Mouse (Mus musculus) heart, embryonic 13.5 days (tissue): Measurements from ENCODE around the gene Slc6a18. TPM values are rescaled to one million over a fixed set of nuclear protein-coding genes. Genes with fewer than 3 reads are reported as not detected.

ENCODE experiments used
- ATAC-seq: fragments of 200-750 bp; cut with Nextera tagmentation; 2 replicates; pipeline ENCODE4 v1.8.0; 2017; ENCODE audit warnings: moderate TSS enrichment; ENCODE audit not compliant: insufficient number of reproducible peaks, low FRiP score, low TSS enrichment; ENCODE audit errors: extremely low read depth
- H3K27ac ChIP-seq: fragments of 300-500 bp; sonication (generic); replicated peaks from 2 replicates; pipeline ENCODE4 v1.5.1; 2015; ENCODE audit warnings: moderate library complexity, mild to moderate bottlenecking, inconsistent platforms
- H3K27me3 ChIP-seq: fragments of 300-500 bp; sonication (generic); replicated peaks from 2 replicates; pipeline ENCODE4 v1.6.1; 2015; ENCODE audit warnings: mild to moderate bottlenecking, inconsistent platforms
- H3K36me3 ChIP-seq: fragments of 300-500 bp; sonication (generic); 2 replicates; pipeline ENCODE4 v1.6.1; 2015; ENCODE audit warnings: mild to moderate bottlenecking, inconsistent platforms
- H3K4me1 ChIP-seq: fragments of 300-500 bp; sonication (generic); 2 replicates; pipeline ENCODE4 v1.6.1; 2015; ENCODE audit warnings: inconsistent platforms
- H3K4me2 ChIP-seq: fragments of 300-500 bp; sonication (generic); 2 replicates; pipeline ENCODE4 v1.6.1; 2015; ENCODE audit warnings: inconsistent platforms, mild to moderate bottlenecking, moderate library complexity
- H3K4me3 ChIP-seq: fragments of 300-500 bp; sonication (generic); 2 replicates; pipeline ENCODE4 v1.5.1; 2015; ENCODE audit warnings: moderate library complexity, mild to moderate bottlenecking, inconsistent platforms
- H3K9ac ChIP-seq: fragments of 300-500 bp; sonication (generic); 2 replicates; pipeline ENCODE4 v1.6.1; 2015; ENCODE audit warnings: inconsistent platforms, mild to moderate bottlenecking, moderate library complexity
- H3K9me3 ChIP-seq: fragments of 300-500 bp; sonication (generic); 2 replicates; pipeline ENCODE4 v1.6.1; 2016; ENCODE audit warnings: inconsistent platforms
- WGBS: fragments of 180-500 bp; shearing (Covaris S2); methylation state at CpG from one replicate; pipeline ENCODE4 v1.1.7; 2015; ENCODE audit warnings: mixed read lengths; 5-methylcytosine and 5-hydroxymethylcytosine counted together
- polyA plus RNA-seq: library from polyadenylated mRNA; unstranded; fragments of >200 nt; fragmentation: Nextera tagmentation; extraction: Ambion mirVana; gene quantifications from 2 replicates; pipeline ENCODE4 v1.2.1, GENCODE M21; 2015

Gene Slc6a18
- not detected in 2 replicates for polyA plus RNA-seq

- no peak within 1 kb of the TSS for H3K4me2 ChIP-seq
- ATAC-seq = no peak
- no peaks in the 10 kb centered on the region for H3K9me3 ChIP-seq
- H3K27me3 ChIP-seq = peaks cover 13% of the 10 kb centered on the region; the same call in 1 of the 2 replicates
- H3K4me1 ChIP-seq = no peaks in the 10 kb centered on the region
- no peak within 1 kb of the TSS for H3K4me3 ChIP-seq
- no peak within 1 kb of the TSS for H3K27ac ChIP-seq
- H3K36me3 ChIP-seq = no peaks in the 10 kb centered on the region
- 77% methylated on average over 3 of the region's 3 CpGs for WGBS
- H3K9ac ChIP-seq = no peak within 1 kb of the TSS
These were observed at the start of gene Slc6a18 for GRCm38 (mm10) chr13:73677853-73678252. Slc6a18 (minus strand) TSS chr13:73678023.

- no peaks in the 10 kb centered on the region for H3K9me3 ChIP-seq
- H3K4me2 ChIP-seq = no peak overlapping the region
- no peak overlapping the region for H3K4me3 ChIP-seq
- H3K9ac ChIP-seq = no peak overlapping the region
- no peak for ATAC-seq
- peaks cover 6% of the 10 kb centered on the region; the same call in 1 of the 2 replicates for H3K27me3 ChIP-seq
- no peaks in the 10 kb centered on the region for H3K36me3 ChIP-seq
- H3K4me1 ChIP-seq = peaks cover 31% of the 10 kb centered on the region
- WGBS = 14% methylated on average over 5 of the region's 5 CpGs
- no peak overlapping the region for H3K27ac ChIP-seq
These were observed 47.5 kb upstream of the Slc6a18 start for GRCm38 (mm10) chr13:73725315-73725714.

- Histone ChIP-seq H3K4me3 (no peak overlapping the region), H3K4me1 (peaks cover 15% of the 10 kb centered on the region), H3K36me3 (no peaks in the 10 kb centered on the region), H3K27ac (no peak overlapping the region), H3K27me3 (peaks cover 6% of the 10 kb centered on the region; the same call in 1 of the 2 replicates), H3K9me3 (no peaks in the 10 kb centered on the region), H3K9ac (no peak overlapping the region), H3K4me2 (no peak overlapping the region)
- 35% methylated on average over 8 of the region's 8 CpGs for WGBS
- ATAC-seq = no peak
These were observed 45.4 kb upstream of the Slc6a18 start for GRCm38 (mm10) chr13:73723081-73723668.

- H3K27ac ChIP-seq = no peak overlapping the region
- H3K36me3 ChIP-seq = no peaks in the 10 kb centered on the region
- H3K27me3 ChIP-seq = 0 out of 2 replicates have a peak, but pooled peaks cover 6% of the 10 kb centered on the region
- no peak overlapping the region for H3K9ac ChIP-seq
- H3K4me3 ChIP-seq = no peak overlapping the region
- 81% methylated on average over 4 of the region's 4 CpGs for WGBS
- H3K9me3 ChIP-seq = no peaks in the 10 kb centered on the region
- no peak for ATAC-seq
- no peak overlapping the region for H3K4me2 ChIP-seq
- peaks cover 11% of the 10 kb centered on the region for H3K4me1 ChIP-seq
These were observed 42.4 kb upstream of the Slc6a18 start for GRCm38 (mm10) chr13:73720241-73720640.

- Histone ChIP-seq H3K4me2 (no peak overlapping the region), H3K9me3 (no peaks in the 10 kb centered on the region), H3K9ac (no peak overlapping the region), H3K27ac (no peak overlapping the region), H3K4me3 (no peak overlapping the region), H3K27me3 (peaks cover 11% of the 10 kb centered on the region; the same call in 1 of the 2 replicates), H3K4me1 (peaks cover 11% of the 10 kb centered on the region), H3K36me3 (no peaks in the 10 kb centered on the region)
- 4% methylated on average over 2 of the region's 2 CpGs for WGBS
- ATAC-seq = no peak
These were observed 40.4 kb upstream of the Slc6a18 start for GRCm38 (mm10) chr13:73718225-73718624.

- Histone ChIP-seq H3K27ac (no peak overlapping the region), H3K27me3 (peaks cover 8% of the 10 kb centered on the region; the same call in 1 of the 2 replicates), H3K4me3 (no peak overlapping the region), H3K4me2 (no peak overlapping the region), H3K9me3 (no peaks in the 10 kb centered on the region), H3K36me3 (no peaks in the 10 kb centered on the region), H3K4me1 (no peaks in the 10 kb centered on the region), H3K9ac (no peak overlapping the region)
- ATAC-seq = no peak; the same call in 1 of the 2 replicates
- 63% methylated on average over 2 of the region's 2 CpGs for WGBS
These were observed 36.2 kb upstream of the Slc6a18 start for GRCm38 (mm10) chr13:73714020-73714419.

- H3K27ac ChIP-seq = no peak overlapping the region
- H3K36me3 ChIP-seq = no peaks in the 10 kb centered on the region
- no peak overlapping the region for H3K4me3 ChIP-seq
- WGBS = 59% methylated on average over 4 of the region's 4 CpGs
- H3K27me3 ChIP-seq = peaks cover 8% of the 10 kb centered on the region; the same call in 1 of the 2 replicates
- no peaks in the 10 kb centered on the region for H3K4me1 ChIP-seq
- no peak overlapping the region for H3K4me2 ChIP-seq
- H3K9ac ChIP-seq = no peak overlapping the region
- H3K9me3 ChIP-seq = no peaks in the 10 kb centered on the region
- ATAC-seq = no peak
These were observed 35.4 kb upstream of the Slc6a18 start for GRCm38 (mm10) chr13:73713204-73713603.

- 65% methylated on average over 3 of the region's 3 CpGs for WGBS
- H3K27me3 ChIP-seq = peaks cover 8% of the 10 kb centered on the region; the same call in 1 of the 2 replicates
- no peaks in the 10 kb centered on the region for H3K9me3 ChIP-seq
- H3K4me3 ChIP-seq = no peak overlapping the region
- no peaks in the 10 kb centered on the region for H3K36me3 ChIP-seq
- H3K27ac ChIP-seq = no peak overlapping the region
- H3K4me1 ChIP-seq = no peaks in the 10 kb centered on the region
- no peak overlapping the region for H3K4me2 ChIP-seq
- ATAC-seq = no peak
- no peak overlapping the region for H3K9ac ChIP-seq
These were observed 34.4 kb upstream of the Slc6a18 start for GRCm38 (mm10) chr13:73712228-73712627.

GRCm38 (mm10) chr13:73711803-73712202 is 34.0 kb upstream of the Slc6a18 start:
- Histone ChIP-seq H3K9me3 (no peaks in the 10 kb centered on the region), H3K27me3 (peaks cover 8% of the 10 kb centered on the region; the same call in 1 of the 2 replicates), H3K4me1 (no peaks in the 10 kb centered on the region), H3K4me3 (no peak overlapping the region), H3K36me3 (no peaks in the 10 kb centered on the region), H3K27ac (no peak overlapping the region), H3K9ac (no peak overlapping the region), H3K4me2 (no peak overlapping the region)
- ATAC-seq = no peak
- 76% methylated on average over 5 of the region's 5 CpGs for WGBS

- no peak for ATAC-seq
- H3K36me3 ChIP-seq = no peaks in the 10 kb centered on the region
- H3K4me2 ChIP-seq = no peak overlapping the region
- WGBS = 73% methylated on average over 5 of the region's 5 CpGs
- H3K4me1 ChIP-seq = no peaks in the 10 kb centered on the region
- H3K9me3 ChIP-seq = no peaks in the 10 kb centered on the region
- no peak overlapping the region for H3K4me3 ChIP-seq
- no peak overlapping the region for H3K27ac ChIP-seq
- H3K9ac ChIP-seq = no peak overlapping the region
- peaks cover 8% of the 10 kb centered on the region; the same call in 1 of the 2 replicates for H3K27me3 ChIP-seq
These were observed 33.4 kb upstream of the Slc6a18 start for GRCm38 (mm10) chr13:73711221-73711620.

- 73% methylated on average over 6 of the region's 6 CpGs for whole genome bisulfite sequencing
- no peak for ATAC-seq
- Histone ChIP-seq H3K36me3 (no peaks in the 10 kb centered on the region), H3K9me3 (no peaks in the 10 kb centered on the region), H3K27ac (no peak overlapping the region), H3K4me1 (no peaks in the 10 kb centered on the region), H3K4me2 (no peak overlapping the region), H3K27me3 (peaks cover 5% of the 10 kb centered on the region; the same call in 1 of the 2 replicates), H3K4me3 (no peak overlapping the region), H3K9ac (no peak overlapping the region)
These were observed 31.7 kb upstream of the Slc6a18 start for GRCm38 (mm10) chr13:73709491-73709890.
